Mouse (Mus musculus): ENCODE measurements around the gene Srbd1. TPM values are rescaled to one million over a fixed set of nuclear protein-coding genes. Genes with fewer than 3 reads are reported as not detected.

Srbd1 gene
- polyA plus RNA-seq, 1 experiment from 2014 or later = 8.4 TPM

- Histone ChIP-seq H3K4me2 (no peak overlapping the region), H3K4me3 (ENCODE audit: low read depth, low read length) (no peak overlapping the region), H3K36me3 (ENCODE audit: control insufficient read depth, insufficient read depth, low read length) (no peaks in the 10 kb centered on the region), H3K9ac (ENCODE audit: low read depth, low read length) (no peak overlapping the region), H3K9me3 (replicated peaks; ENCODE audit: control insufficient read depth, low read length) (no peaks in the 10 kb centered on the region), H3K27me3 (ENCODE audit: control insufficient read depth, insufficient read depth, low read length) (no peaks in the 10 kb centered on the region), H3K27ac (ENCODE audit: low read depth, low read length) (no peak overlapping the region), H3K4me1 (ENCODE audit: control insufficient read depth, insufficient read depth, low read length) (no peaks in the 10 kb centered on the region)
- WGBS (ENCODE audit: insufficient replicate concordance) = 72% methylated on average over 11 of the region's 11 CpGs
- no peak for ATAC-seq (replicated peaks; ENCODE audit: insufficient number of reproducible peaks, low FRiP score, low TSS enrichment)
These were observed 66.9 kb downstream of the Srbd1 start for GRCm38 (mm10) chr17:86078060-86078459.

GRCm38 (mm10) chr17:86067444-86067843 lies 77.5 kb downstream of the Srbd1 start:
- no peak overlapping the region for H3K4me2 ChIP-seq

GRCm38 (mm10) chr17:86065833-86066232 lies 79.1 kb downstream of the Srbd1 start:
- no peak overlapping the region for H3K27ac ChIP-seq (ENCODE audit: low read depth, low read length)
- ATAC-seq (replicated peaks; ENCODE audit: insufficient number of reproducible peaks, low FRiP score, low TSS enrichment) = no peak
- H3K9me3 ChIP-seq (replicated peaks; ENCODE audit: control insufficient read depth, low read length) = no peaks in the 10 kb centered on the region
- H3K4me3 ChIP-seq (ENCODE audit: low read depth, low read length) = no peak overlapping the region
- H3K4me1 ChIP-seq (ENCODE audit: control insufficient read depth, insufficient read depth, low read length) = no peaks in the 10 kb centered on the region
- WGBS (ENCODE audit: insufficient replicate concordance) = 81% methylated on average over 7 of the region's 7 CpGs
- no peak overlapping the region for H3K9ac ChIP-seq (ENCODE audit: low read depth, low read length)
- H3K4me2 ChIP-seq = no peak overlapping the region
- H3K36me3 ChIP-seq (ENCODE audit: control insufficient read depth, insufficient read depth, low read length) = no peaks in the 10 kb centered on the region
- no peaks in the 10 kb centered on the region for H3K27me3 ChIP-seq (ENCODE audit: control insufficient read depth, insufficient read depth, low read length)

More at GRCm38 (mm10) chr17:86067444-86067843, 77.5 kb downstream of the Srbd1 start:
- H3K36me3 ChIP-seq (ENCODE audit: control insufficient read depth, insufficient read depth, low read length) = no peaks in the 10 kb centered on the region
- ATAC-seq (replicated peaks; ENCODE audit: insufficient number of reproducible peaks, low FRiP score, low TSS enrichment) = no peak
- WGBS (ENCODE audit: insufficient replicate concordance) = 92% methylated on average over 3 of the region's 3 CpGs
- no peak overlapping the region for H3K9ac ChIP-seq (ENCODE audit: low read depth, low read length)
- no peaks in the 10 kb centered on the region for H3K9me3 ChIP-seq (replicated peaks; ENCODE audit: control insufficient read depth, low read length)
- no peaks in the 10 kb centered on the region for H3K27me3 ChIP-seq (ENCODE audit: control insufficient read depth, insufficient read depth, low read length)
- H3K27ac ChIP-seq (ENCODE audit: low read depth, low read length) = no peak overlapping the region
- no peaks in the 10 kb centered on the region for H3K4me1 ChIP-seq (ENCODE audit: control insufficient read depth, insufficient read depth, low read length)
- no peak overlapping the region for H3K4me3 ChIP-seq (ENCODE audit: low read depth, low read length)

GRCm38 (mm10) chr17:86063461-86063860 lies 81.5 kb downstream of the Srbd1 start:
- ATAC-seq (replicated peaks; ENCODE audit: insufficient number of reproducible peaks, low FRiP score, low TSS enrichment) = no peak
- Histone ChIP-seq H3K4me1 (ENCODE audit: control insufficient read depth, insufficient read depth, low read length) (no peaks in the 10 kb centered on the region), H3K4me2 (no peak overlapping the region), H3K9me3 (replicated peaks; ENCODE audit: control insufficient read depth, low read length) (no peaks in the 10 kb centered on the region), H3K9ac (ENCODE audit: low read depth, low read length) (no peak overlapping the region), H3K27ac (ENCODE audit: low read depth, low read length) (no peak overlapping the region), H3K36me3 (ENCODE audit: control insufficient read depth, insufficient read depth, low read length) (no peaks in the 10 kb centered on the region), H3K27me3 (ENCODE audit: control insufficient read depth, insufficient read depth, low read length) (no peaks in the 10 kb centered on the region), H3K4me3 (ENCODE audit: low read depth, low read length) (no peak overlapping the region)
- 10% methylated on average over 5 of the region's 5 CpGs for WGBS (ENCODE audit: insufficient replicate concordance)

GRCm38 (mm10) chr17:86060911-86061310 lies 84.1 kb downstream of the Srbd1 start:
- Histone ChIP-seq H3K4me1 (ENCODE audit: control insufficient read depth, insufficient read depth, low read length) (no peaks in the 10 kb centered on the region), H3K27me3 (ENCODE audit: control insufficient read depth, insufficient read depth, low read length) (no peaks in the 10 kb centered on the region), H3K4me2 (no peak overlapping the region), H3K27ac (ENCODE audit: low read depth, low read length) (no peak overlapping the region), H3K4me3 (ENCODE audit: low read depth, low read length) (no peak overlapping the region), H3K9me3 (replicated peaks; ENCODE audit: control insufficient read depth, low read length) (no peaks in the 10 kb centered on the region), H3K9ac (ENCODE audit: low read depth, low read length) (no peak overlapping the region), H3K36me3 (ENCODE audit: control insufficient read depth, insufficient read depth, low read length) (no peaks in the 10 kb centered on the region)
- no peak for ATAC-seq (replicated peaks; ENCODE audit: insufficient number of reproducible peaks, low FRiP score, low TSS enrichment)
- 74% methylated on average over 5 of the region's 5 CpGs for WGBS (ENCODE audit: insufficient replicate concordance)

GRCm38 (mm10) chr17:86040221-86040984 lies 104.6 kb downstream of the Srbd1 start:
- Histone ChIP-seq H3K4me2 (no peak overlapping the region), H3K27ac (ENCODE audit: low read depth, low read length) (no peak overlapping the region)
- 71% methylated on average over 13 of the region's 13 CpGs for WGBS (ENCODE audit: insufficient replicate concordance)

GRCm38 (mm10) chr17:86039741-86040140 lies 105.2 kb downstream of the Srbd1 start:
- no peak overlapping the region for H3K27ac ChIP-seq (ENCODE audit: low read depth, low read length)
- H3K9ac ChIP-seq (ENCODE audit: low read depth, low read length) = no peak overlapping the region
- peaks cover 7% of the 10 kb centered on the region for H3K4me1 ChIP-seq (ENCODE audit: control insufficient read depth, insufficient read depth, low read length)
- WGBS (ENCODE audit: insufficient replicate concordance) = 84% methylated on average over 3 of the region's 3 CpGs
- H3K36me3 ChIP-seq (ENCODE audit: control insufficient read depth, insufficient read depth, low read length) = no peaks in the 10 kb centered on the region
- no peaks in the 10 kb centered on the region for H3K9me3 ChIP-seq (replicated peaks; ENCODE audit: control insufficient read depth, low read length)
- H3K27me3 ChIP-seq (ENCODE audit: control insufficient read depth, insufficient read depth, low read length) = no peaks in the 10 kb centered on the region
- H3K4me2 ChIP-seq = no peak overlapping the region
- no peak for ATAC-seq (replicated peaks; ENCODE audit: insufficient number of reproducible peaks, low FRiP score, low TSS enrichment)
- H3K4me3 ChIP-seq (ENCODE audit: low read depth, low read length) = no peak overlapping the region

More at GRCm38 (mm10) chr17:86040221-86040984, 104.6 kb downstream of the Srbd1 start:
- H3K4me3 ChIP-seq (ENCODE audit: low read depth, low read length) = no peak overlapping the region
- no peaks in the 10 kb centered on the region for H3K36me3 ChIP-seq (ENCODE audit: control insufficient read depth, insufficient read depth, low read length)
- H3K4me1 ChIP-seq (ENCODE audit: control insufficient read depth, insufficient read depth, low read length) = peaks cover 7% of the 10 kb centered on the region
- H3K9me3 ChIP-seq (replicated peaks; ENCODE audit: control insufficient read depth, low read length) = no peaks in the 10 kb centered on the region
- H3K9ac ChIP-seq (ENCODE audit: low read depth, low read length) = no peak overlapping the region
- H3K27me3 ChIP-seq (ENCODE audit: control insufficient read depth, insufficient read depth, low read length) = no peaks in the 10 kb centered on the region
- ATAC-seq (replicated peaks; ENCODE audit: insufficient number of reproducible peaks, low FRiP score, low TSS enrichment) = no peak

GRCm38 (mm10) chr17:86038211-86038648 lies 106.7 kb downstream of the Srbd1 start:
- H3K27ac ChIP-seq (ENCODE audit: low read depth, low read length) = no peak overlapping the region; the same call in 1 of the 2 replicates
- no peak for ATAC-seq (replicated peaks; ENCODE audit: insufficient number of reproducible peaks, low FRiP score, low TSS enrichment)
- 26% methylated on average over 13 of the region's 13 CpGs for WGBS (ENCODE audit: insufficient replicate concordance)
- H3K36me3 ChIP-seq (ENCODE audit: control insufficient read depth, insufficient read depth, low read length) = no peaks in the 10 kb centered on the region
- peaks cover 7% of the 10 kb centered on the region for H3K4me1 ChIP-seq (ENCODE audit: control insufficient read depth, insufficient read depth, low read length)
- peak overlapping the region; percentile 37 for H3K4me2 ChIP-seq
- 0 out of 2 replicates have a peak overlapping the region, but pooled peaks have one; percentile 17 for H3K9ac ChIP-seq (ENCODE audit: low read depth, low read length)
- H3K27me3 ChIP-seq (ENCODE audit: control insufficient read depth, insufficient read depth, low read length) = no peaks in the 10 kb centered on the region
- H3K4me3 ChIP-seq (ENCODE audit: low read depth, low read length) = no peak overlapping the region
- H3K9me3 ChIP-seq (replicated peaks; ENCODE audit: control insufficient read depth, low read length) = no peaks in the 10 kb centered on the region

GRCm38 (mm10) chr17:86035576-86035975 lies 109.4 kb downstream of the Srbd1 start:
- no peak for ATAC-seq (replicated peaks; ENCODE audit: insufficient number of reproducible peaks, low FRiP score, low TSS enrichment)
- 88% methylated on average over 3 of the region's 3 CpGs for WGBS (ENCODE audit: insufficient replicate concordance)
- Histone ChIP-seq H3K4me3 (ENCODE audit: low read depth, low read length) (no peak overlapping the region), H3K4me1 (ENCODE audit: control insufficient read depth, insufficient read depth, low read length) (peaks cover 7% of the 10 kb centered on the region), H3K27ac (ENCODE audit: low read depth, low read length) (no peak overlapping the region), H3K27me3 (ENCODE audit: control insufficient read depth, insufficient read depth, low read length) (no peaks in the 10 kb centered on the region), H3K36me3 (ENCODE audit: control insufficient read depth, insufficient read depth, low read length) (no peaks in the 10 kb centered on the region), H3K9ac (ENCODE audit: low read depth, low read length) (no peak overlapping the region), H3K9me3 (replicated peaks; ENCODE audit: control insufficient read depth, low read length) (no peaks in the 10 kb centered on the region), H3K4me2 (no peak overlapping the region)
